Mouse (Mus musculus) mouse embryonic stem cell (cell line): ENCODE data around the gene Ccer2.

ENCODE experiments used
- in situ Hi-C, 2 experiments: fragments of 300-500 bp; cut with MboI; formaldehyde crosslinking; loops; 1 replicate in 1 of 2; 3 replicates in 1 of 2; pipeline ENCODE4 v1.14.3; 2019 to 2020; ENCODE audit warnings: low sequenced_read_pairs in 2 of 2, low pct_unique_long_range_greater_than_20kb in 1 of 2, mixed read lengths in 1 of 2; ENCODE audit not compliant: unreplicated experiment in 1 of 2

Ccer2 gene

GRCm38 (mm10) chr7:28806869-28807268, 50.9 kb downstream of the Ccer2 start:
- in situ Hi-C loops = no loop called here

GRCm38 (mm10) chr7:28807641-28808220, 51.8 kb downstream of the Ccer2 start:
- in situ Hi-C loops = no loop called here

GRCm38 (mm10) chr7:28808221-28808941, 52.4 kb downstream of the Ccer2 start, which contains the start of gene Hnrnpl:
Gene Hnrnpl (plus strand): TSS chr7:28808541.
- in situ Hi-C loops = no loop called here
